Mouse (Mus musculus) kidney, adult 11 months (tissue): ENCODE measurements around the gene Tmem130.

Experiments used
- DNase-seq: peaks from one replicate; pipeline ENCODE4 v3.0.0; 2022

The Tmem130 gene

GRCm38 (mm10) chr5:144729216-144729615 lies 32.4 kb downstream of the Tmem130 start:
- DNase-seq: no peak

GRCm38 (mm10) chr5:144728237-144728636 lies 33.4 kb downstream of the Tmem130 start:
- no peak for DNase-seq

GRCm38 (mm10) chr5:144727119-144727518 lies 34.5 kb downstream of the Tmem130 start:
- DNase-seq: peak; percentile 33

- no peak for DNase-seq
These were observed 36.1 kb downstream of the Tmem130 start for GRCm38 (mm10) chr5:144725554-144725953.

- DNase-seq: no peak
These were observed 36.7 kb downstream of the Tmem130 start for GRCm38 (mm10) chr5:144724926-144725325.

- no peak for DNase-seq
These were observed 41.3 kb downstream of the Tmem130 start for GRCm38 (mm10) chr5:144720281-144720680.

- no peak for DNase-seq
These were observed 41.8 kb downstream of the Tmem130 start for GRCm38 (mm10) chr5:144719781-144720180.

GRCm38 (mm10) chr5:144717186-144717585 lies 44.4 kb downstream of the Tmem130 start:
- no peak for DNase-seq

- no peak for DNase-seq
These were observed 48.2 kb downstream of the Tmem130 start for GRCm38 (mm10) chr5:144713371-144713770.

GRCm38 (mm10) chr5:144707603-144708002 lies 54.0 kb downstream of the Tmem130 start:
- no peak for DNase-seq

GRCm38 (mm10) chr5:144703464-144704368 lies 57.9 kb downstream of the Tmem130 start:
- no peak for DNase-seq

- no peak for DNase-seq
These were observed 66.1 kb downstream of the Tmem130 start for GRCm38 (mm10) chr5:144695289-144696060.

GRCm38 (mm10) chr5:144694161-144694560 lies 67.5 kb downstream of the Tmem130 start:
- DNase-seq: no peak

- DNase-seq: no peak
These were observed 70.2 kb downstream of the Tmem130 start for GRCm38 (mm10) chr5:144691421-144691820.

- DNase-seq: no peak
These were observed 73.2 kb downstream of the Tmem130 start for GRCm38 (mm10) chr5:144688371-144688770.
